Mouse (Mus musculus) heart, postnatal 14 days (tissue): ENCODE measurements around the gene Selenon. TPM values are rescaled to one million over a fixed set of nuclear protein-coding genes. Genes with fewer than 3 reads are reported as not detected.

Experiments
- DNase-seq, 2 experiments: peaks; one replicate each; pipeline ENCODE4 v3.0.0; 2021 to 2022
- intact Hi-C: fragments of 180-260 bp; cut with DNase I; formaldehyde crosslinking; loops from one replicate; pipeline ENCODE4 v1.15.1; 2025
- long read RNA-seq, 2 experiments: library from polyadenylated mRNA; stranded (forward); transcript quantifications; one replicate each; pipeline ENCODE4 v2.0.0; 2021
- total RNA-seq, 2 experiments: library from RNA; stranded (reverse); gene quantifications; 2 replicates each; pipeline ENCODE4 v1.2.3; 2021

Gene Selenon
- total RNA-seq: 10 to 100 TPM; 26.1 to 27.9 TPM
- long read RNA-seq, experiment 1, transcript Selenon-201 (12 exons, 3,445 nt): major isoform, 45 of 51 reads
- long read RNA-seq, experiment 1, partial matches to known transcripts: 3 of 51 reads
- long read RNA-seq, experiment 1, other reads (novel, unspliced or antisense): 3 of 51 reads
- long read RNA-seq, experiment 2, transcript Selenon-201 (12 exons, 3,445 nt): major isoform, 33 of 43 reads
- long read RNA-seq, experiment 2, partial matches to known transcripts: 2 of 43 reads
- long read RNA-seq, experiment 2, other reads (novel, unspliced or antisense): 8 of 43 reads

DNA sequence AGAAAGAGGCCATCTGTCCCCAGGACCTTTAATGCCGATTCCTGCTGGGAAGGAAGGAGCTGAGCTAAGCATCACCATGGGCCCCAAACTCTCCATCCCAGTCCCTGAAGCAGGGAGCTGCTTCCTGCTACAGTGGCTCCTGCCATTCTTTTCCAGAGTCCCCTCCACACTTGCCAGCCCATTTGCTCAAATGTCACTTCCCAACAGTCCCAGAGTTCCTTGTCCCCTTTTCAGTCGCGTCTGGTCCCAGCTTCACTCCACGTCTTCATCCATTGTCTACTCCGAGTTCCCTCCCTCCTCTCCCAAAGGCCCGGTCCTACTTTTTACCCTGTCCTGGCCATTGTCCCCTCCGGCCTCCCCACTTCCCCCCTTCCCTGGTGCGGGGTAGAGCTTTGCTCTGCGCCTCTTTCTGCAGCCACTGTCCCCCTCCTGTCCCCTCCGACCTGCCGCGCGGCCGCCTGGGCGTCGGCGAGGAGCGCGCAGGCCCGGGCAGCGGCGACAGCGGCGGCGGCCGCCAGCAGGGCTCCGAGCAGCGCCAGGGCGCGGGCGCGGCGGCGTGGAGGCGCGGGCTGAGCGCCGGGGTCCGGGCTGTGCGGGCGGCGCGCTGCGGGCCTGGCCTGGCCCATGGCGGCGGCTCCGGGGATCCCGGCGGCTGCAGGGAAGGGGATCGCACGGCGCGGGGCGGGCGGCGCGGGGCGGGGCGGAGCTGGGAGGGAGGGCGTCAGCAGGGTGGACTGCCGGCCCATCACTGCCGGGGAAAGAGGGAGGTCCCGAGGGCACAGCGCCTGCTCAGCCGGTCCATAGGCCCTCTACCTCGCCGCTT is at the start of gene Selenon:
Selenon (minus strand) TSS at position 673 of the 823 bp plus-strand sequence.
- DNase-seq: peak; percentile 75 to 85
- intact Hi-C loops: no loop called here

DNA sequence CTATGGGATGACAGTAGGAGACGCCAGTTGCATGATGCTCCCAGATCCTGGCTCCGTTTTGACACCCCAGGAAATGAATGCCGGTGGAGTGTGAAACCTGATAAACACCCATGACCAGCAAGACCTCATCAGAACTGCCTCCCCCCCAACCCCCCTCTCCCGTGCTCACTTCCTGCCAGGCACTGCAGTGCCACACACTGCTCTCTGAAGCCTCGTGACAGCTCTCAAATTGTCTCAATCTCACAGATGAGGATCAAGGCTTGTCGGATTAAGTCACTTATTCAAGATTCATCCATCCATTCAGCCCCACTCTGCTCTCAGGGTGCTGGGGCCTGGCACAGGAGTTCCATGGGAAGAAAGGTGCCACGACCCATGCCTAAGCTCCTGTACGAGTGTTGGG is 49.4 kb upstream of the Selenon start:
- DNase-seq: no peak
- intact Hi-C loops: no loop called here

DNA sequence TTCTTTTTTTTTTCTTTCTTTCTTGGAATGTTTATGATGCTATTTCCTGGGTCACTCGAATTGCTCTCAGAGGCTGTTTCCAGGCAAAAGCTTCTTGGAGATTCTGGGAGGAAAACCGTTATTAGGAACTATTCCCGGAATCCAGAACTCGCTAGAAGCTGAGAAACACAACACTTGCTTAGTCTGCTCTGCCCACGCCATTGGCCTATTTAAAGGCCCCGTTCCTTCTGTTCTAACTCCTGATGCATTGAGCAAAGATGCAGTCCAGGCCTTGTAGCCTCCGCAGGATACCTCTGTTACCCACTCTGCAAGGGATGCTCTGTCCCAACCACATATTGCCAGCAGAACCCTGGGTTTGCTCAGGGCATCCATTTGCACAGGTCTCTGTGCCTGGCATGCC is 48.8 kb upstream of the Selenon start:
- intact Hi-C loops: no loop called here
- no peak for DNase-seq

DNA sequence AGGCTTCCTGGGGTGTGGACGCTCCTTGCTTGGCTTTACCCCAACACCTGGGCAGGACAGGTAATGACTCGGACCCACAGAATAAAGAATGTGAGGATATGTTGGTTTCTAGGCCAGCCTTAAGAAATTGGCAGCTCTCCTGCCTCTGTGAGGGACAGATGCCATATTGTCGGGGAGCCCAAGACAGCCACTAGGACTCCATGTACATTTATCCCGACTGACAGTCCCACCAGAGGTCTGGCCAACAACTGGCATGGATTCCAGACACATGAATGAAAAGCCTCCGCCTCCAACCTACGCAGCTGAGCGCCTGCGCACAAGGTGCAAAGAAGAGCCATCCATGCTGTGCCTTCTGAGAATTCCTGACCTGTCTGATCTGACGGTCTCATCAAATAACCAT is 48.1 kb upstream of the Selenon start:
- intact Hi-C loops: no loop called here
- no peak for DNase-seq

DNA sequence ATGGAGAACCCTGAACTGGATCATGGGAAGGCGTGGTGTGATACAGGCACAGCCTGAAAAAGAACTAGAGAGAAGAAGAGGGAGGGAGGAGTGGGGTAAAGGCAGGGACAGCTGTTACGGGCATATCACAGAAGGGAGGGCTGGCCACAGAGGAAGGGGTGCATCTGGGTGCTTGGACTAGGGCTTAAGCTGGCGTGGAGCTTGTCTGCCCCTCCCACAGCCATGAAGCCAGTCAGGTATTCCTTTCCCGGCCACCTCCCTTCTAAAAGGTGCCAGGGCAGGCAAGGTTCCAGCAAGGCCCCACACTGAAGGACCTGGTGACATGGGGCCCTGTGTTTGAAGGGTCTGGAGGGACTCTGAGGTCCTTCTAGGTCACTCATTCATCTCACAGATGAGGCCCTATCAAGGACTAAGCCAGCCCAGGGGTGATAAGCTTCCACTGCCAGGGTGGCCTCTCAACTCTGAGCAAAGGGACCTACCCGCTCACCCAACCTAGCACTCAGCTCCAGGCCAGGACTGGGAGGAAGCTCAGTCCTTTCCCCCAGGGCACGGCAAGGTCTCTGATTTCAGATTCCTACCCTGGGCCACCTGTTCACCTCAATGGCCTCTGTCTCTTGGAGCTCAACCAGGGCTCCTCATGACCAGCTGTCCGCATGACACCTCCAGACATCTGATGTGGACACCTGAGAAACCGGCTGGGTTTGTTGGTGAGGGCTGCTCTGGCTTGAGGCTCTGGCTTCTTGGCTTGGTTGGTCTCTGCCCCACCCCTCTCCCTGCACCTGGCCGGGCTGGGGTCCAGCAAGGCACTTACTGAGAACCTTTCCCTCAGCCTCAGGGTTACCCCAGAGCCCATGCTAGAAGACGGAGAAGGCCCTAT is 45.1 kb upstream of the Selenon start:
- DNase-seq: peak in 1 of 2 experiments; percentile 44
- intact Hi-C loops: no loop called here

DNA sequence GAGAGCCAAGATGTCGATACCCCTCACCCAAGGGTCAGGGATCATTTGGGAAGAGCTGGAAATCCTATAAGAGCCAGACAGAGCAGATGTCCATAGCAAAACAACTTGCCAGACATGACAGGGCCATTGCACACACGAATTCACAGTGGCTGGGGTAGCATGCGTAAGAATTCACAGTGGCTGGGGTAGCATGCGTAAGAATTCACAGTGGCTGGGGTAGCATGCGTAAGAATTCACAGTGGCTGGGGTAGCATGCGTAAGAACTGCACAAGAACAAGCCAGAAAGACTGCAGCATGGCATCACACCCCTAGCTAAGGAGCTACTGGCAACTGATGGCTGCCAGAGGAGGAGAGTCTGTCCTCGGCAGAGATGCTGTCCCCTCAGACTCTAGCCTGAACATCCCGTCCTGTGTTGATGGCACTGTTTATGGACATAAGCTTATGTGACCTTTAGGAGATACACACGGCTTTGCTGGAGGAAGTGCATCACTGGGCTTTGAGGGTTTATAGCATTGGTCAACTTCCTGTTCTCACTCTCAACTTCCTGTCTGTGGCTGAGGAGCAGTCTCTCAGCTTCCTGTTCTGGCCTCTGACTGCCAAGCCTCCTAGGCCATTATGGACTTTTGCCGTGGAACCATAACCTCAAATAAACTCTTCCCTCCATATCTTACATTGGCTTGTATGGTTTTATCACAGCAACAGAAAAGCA is 42.9 kb upstream of the Selenon start:
- no peak for DNase-seq
- intact Hi-C loops: no loop called here

DNA sequence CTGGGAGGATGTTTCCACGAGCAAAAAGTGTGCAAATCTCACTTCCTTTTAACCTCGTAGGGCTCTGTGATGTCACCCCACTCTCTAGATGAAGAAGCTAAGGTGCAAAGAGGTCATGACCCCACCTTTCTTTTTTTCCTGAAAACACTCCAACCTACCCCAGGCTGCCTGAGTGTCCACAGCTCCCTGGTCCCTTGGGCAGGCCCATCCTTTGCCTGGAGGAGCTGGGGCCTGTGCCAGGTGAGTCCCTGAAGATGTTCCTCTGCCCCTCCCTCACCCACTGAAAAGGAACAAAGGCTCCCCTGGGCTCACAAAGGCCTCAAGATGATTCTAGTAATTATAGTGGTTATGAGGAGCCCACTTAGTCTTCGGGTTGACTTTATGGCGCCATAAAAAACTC is 40.5 kb upstream of the Selenon start:
- intact Hi-C loops: no loop called here
- DNase-seq: no peak

DNA sequence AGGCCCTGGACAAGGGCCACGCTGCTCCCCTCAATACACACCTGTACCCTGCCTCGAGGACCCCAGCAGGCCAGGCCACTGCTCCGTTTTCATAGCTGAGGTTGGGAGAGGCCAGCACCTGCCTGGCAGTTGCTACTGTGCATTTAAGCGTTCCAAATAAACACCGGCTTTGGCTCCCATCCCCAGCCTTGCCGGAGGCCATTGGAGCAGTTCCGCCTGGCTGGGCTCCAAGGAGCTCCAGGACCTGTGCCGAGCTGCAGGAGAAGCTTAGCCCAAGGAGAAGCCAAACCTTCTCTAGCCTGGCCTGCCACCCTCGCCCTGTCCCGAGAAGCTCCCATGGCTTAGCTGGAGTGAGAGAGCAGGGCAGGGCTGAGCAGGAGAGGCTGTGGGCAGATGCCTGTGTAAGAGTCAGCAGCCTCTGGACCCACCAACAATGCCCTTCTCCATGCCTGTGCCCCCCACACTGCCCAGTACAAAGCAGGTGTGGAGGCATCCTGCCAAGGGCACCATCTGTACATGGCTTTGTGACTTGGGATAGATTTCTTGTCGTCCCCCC is 39.6 kb upstream of the Selenon start:
- peak; percentile 86 to 90 for DNase-seq
- intact Hi-C loops: no loop called here

DNA sequence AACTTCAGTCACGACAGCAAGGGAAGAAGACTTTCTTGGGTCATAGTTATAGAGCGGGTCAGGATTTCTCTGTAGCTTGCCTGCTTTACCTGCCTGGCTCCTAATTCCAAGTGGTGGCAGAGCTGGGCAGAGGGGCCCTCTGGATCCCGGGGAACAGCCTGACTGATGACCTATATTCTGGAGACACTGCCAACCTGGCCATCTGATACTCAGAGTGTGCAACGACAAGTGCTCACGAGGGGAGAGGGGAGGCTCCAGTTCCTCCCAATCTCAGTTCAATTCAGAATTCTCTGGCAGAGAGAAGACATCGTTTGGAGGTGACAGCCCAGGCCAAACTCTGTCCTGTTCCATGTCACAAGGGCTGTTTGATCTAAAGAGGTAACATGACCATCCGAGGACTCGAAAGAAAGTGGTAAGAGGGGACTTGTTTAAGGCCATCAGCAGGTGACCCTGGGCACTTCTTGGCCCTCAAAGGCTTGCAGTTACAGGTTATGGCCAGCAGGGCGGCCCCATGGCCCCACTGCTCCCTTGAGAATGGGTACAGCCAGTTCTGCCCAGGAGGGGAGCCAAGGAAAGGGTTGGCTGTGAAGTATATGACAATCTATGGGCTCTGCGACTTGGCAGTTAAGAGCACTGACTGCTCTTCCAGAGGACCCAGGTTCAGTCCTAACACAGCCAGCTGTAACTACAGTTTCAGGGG is 38.4 kb upstream of the Selenon start:
- peak in 1 of 2 experiments; percentile 30 for DNase-seq
- intact Hi-C loops: no loop called here

DNA sequence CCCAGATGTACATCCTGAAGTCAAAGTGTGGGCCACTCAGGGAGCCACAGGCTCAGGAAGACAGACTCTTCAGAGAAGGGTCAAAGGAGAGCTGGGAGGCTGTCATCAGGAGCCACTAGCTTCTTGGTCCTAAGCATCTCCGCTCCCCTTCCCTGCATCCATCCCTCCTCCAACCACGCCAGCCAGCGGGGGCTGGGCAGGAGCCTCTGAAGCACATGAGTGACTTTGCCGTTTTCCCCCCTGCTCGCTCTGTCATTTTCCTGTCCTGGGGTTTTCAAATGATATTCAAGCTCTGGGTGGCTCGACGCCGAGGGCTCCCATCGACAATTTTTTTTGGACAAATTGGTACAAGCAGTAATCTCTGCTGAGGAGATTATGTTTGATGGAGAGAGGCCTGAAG is 37.8 kb upstream of the Selenon start:
- no peak for DNase-seq
- intact Hi-C loops: no loop called here

DNA sequence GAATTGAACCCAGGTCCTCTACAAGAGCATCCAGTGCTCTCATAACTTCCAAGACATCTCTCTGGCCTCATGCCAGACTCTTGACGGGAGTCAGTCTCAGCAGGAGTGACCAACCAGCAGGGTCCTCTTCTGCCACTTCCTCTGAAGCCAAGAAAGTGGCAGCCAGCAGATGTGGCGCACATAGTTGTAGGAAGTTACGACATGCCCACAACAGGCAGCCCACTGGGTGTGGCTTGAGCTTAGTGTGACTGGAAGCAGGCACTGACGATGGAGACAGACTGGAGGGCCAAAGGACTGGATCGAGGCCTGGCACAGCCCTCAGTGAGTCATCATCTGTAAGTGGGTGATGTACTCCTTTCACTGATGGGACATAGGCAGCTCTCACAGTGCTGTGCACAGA is 37.0 kb upstream of the Selenon start:
- no peak for DNase-seq
- intact Hi-C loops: no loop called here

DNA sequence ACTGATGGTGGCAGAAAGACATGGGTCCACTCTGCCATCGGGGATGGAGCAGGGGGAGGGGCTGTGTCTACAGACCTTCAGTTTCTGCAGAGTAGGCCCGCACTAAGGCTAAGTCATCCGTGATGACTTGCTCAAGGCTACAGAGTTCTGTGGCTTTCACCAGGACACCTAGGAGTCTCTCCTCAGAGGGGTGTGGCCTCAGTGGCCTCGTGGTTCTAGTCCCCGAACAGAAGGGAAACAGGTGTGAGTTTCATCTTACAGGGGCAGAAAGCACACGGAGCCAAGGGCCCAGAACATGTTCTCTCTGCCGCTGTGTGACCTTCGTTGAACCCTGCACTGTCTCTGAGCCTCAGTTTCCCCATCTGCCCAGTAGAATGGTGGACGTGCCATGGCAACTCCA is 36.3 kb upstream of the Selenon start:
- intact Hi-C loops: no loop called here
- DNase-seq: no peak

DNA sequence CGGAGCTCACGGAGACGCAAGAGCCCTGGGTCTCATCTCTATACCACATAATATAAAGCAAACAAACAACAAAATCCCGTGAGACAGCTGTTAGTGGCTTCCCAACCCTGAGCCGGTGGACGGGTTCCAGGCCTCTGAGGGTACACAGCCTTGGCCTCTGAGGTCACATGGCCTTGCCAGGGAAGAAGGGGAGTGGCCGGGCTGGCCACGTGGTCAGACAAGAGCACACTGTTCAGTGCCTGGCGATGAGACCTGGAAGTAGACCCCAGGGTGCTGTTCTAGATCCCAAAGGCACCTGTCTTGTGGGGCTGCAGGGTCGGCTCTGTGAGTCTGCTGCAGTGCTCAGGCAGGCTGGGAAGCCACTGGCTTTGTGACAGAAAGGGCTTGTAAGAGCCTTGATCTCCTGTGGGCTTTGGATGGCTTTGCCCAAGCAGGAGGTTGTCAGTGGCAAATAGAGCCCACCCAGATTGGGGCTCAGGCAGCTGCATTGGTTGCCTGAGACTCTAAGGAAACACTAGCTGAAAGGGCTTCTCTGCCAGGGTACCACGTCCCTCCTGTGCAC is 35.8 kb upstream of the Selenon start:
- intact Hi-C loops: no loop called here
- DNase-seq: no peak

DNA sequence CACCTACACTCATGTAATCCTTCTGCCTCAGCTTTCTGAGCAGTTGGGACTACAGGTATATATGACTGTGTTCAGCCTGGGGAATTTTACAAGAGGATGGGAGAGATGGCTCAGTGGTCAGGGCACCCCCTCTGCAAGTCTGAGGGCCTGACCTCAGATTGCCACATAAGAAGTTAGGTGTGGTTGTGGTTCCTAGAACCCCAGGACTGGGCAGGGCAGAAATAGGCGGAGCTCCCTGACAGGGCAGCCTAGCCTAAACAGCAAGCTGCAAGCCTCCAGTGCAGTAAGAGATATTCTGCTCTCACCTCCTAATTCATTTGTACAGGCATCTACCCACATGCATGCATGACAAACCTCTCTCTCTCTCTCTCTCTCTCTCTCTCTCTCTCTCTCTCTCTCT is 34.7 kb upstream of the Selenon start:
- intact Hi-C loops: no loop called here
- DNase-seq: no peak

DNA sequence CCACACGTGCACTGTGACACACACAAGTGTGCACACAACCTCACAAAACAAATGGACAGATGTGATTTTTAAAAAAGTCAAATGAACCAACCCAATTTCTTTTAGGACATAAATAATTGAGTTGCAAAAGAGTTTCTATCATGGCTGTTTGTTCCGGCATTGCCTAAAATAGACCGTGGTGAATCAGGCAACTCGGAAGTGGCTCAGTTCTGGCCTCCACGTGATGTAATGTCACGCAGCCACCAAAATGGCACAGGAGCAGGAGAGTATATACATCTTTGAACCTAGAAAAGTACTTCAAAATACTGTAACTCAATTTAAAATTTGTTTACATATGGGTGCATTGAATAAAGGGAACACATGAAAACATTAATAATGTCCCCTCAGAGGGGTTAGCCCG is 34.2 kb upstream of the Selenon start:
- no peak for DNase-seq
- intact Hi-C loops: no loop called here

DNA sequence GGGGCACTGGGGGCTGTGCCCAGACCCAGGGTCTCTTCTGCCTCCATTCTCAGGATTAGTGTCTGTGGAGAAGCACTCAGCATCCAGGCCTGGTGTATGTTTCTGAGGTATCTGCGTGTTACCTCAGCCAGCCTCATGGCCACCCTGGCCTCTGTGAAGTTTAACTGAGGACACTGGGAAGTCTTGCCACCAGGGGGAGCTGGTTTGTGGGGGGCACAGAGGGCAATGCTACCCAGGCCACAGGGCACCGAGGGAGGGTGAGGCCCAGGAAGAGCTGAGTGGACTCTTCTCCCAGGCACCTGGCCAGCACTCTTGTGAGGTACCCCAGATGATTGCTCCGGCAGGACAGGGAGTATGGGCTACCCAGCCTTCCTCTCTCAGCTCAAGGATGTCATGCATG is 31.5 kb upstream of the Selenon start:
- intact Hi-C loops: no loop called here
- peak; percentile 50 to 72 for DNase-seq

DNA sequence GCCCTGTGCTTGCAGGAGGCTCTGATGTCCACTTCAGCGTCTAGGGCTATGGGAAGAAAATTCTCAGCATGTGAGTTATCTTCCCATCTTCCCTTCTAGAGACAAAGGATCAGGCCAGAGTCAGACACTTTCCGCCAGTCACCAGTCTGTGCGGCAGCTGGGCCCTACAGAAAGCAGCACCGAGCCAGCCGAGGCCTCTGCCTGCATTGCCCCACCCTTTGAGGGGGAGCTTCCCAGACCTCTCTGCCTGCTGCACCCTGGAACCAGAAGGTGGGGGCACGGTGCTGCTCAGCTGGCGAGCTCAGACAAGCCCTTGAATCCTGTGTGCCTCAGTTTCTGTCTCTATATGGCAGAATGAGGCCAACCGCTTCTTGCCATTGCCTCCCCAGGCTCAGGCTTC is 29.4 kb upstream of the Selenon start:
- DNase-seq: no peak
- intact Hi-C loops: no loop called here

DNA sequence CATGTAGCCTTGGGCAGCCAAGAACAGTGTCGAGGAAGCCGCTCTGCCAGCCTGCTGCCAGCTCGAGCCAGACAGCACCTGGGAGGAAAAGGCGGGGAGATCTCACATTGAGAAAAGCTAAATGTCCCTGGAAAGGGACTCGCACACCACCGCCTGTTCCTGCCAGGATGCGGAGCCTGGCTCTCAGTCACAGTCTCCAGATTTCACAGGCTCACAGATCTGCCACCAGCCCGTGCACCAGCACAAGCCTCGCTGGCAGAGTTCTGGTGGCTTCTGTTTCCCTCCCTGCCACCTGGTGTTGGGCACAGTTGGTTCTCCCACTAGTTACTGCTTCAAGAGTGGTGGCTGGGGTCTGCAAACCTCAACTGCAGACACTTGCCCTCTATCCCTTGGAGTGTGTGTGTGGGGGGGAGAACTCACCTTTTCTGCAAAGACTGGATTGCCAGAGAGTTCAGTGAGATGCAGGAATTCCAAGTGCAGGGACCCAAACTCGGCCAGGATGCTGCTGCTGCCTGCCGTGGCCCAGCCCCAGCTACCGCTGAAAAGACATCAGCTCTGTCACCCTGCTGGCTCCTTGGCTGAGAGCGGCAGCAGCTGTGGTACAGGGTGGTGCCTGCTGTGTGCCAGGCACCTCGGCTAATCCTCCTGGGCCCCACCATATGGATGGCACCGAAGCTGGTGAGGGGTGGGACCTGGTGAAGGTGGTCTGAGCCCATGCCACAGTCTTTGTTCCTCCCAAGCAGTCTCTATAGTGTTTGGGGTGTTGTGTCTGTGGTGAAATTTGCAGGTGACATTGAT is 28.6 kb upstream of the Selenon start:
- no peak for DNase-seq
- intact Hi-C loops: no loop called here
